Mouse (Mus musculus) midbrain, postnatal 0 days (tissue): Measurements from ENCODE around the gene Rrp1. TPM values are rescaled to one million over a fixed set of nuclear protein-coding genes. Genes with fewer than 3 reads are reported as not detected.

Source experiments
- ATAC-seq: fragments of 200-750 bp; cut with Nextera tagmentation; 2 replicates; pipeline ENCODE4 v1.8.0; 2017; ENCODE audit warnings: moderate number of reproducible peaks, mild to moderate bottlenecking, moderate TSS enrichment, moderate library complexity; ENCODE audit not compliant: low FRiP score
- DNase-seq: peaks from one replicate; pipeline ENCODE4 v3.0.0-alpha.2; 2015; ENCODE audit warnings: low spot score
- H3K27ac ChIP-seq: fragments of 300-500 bp; sonication (generic); 2 replicates; pipeline ENCODE4 v1.5.1; 2014; ENCODE audit warnings: low read depth, mild to moderate bottlenecking, low read length, mixed read lengths
- H3K27me3 ChIP-seq: fragments of 300-500 bp; sonication (generic); 2 replicates; pipeline ENCODE4 v1.6.1; 2014; ENCODE audit warnings: low read length, control low read depth, mixed read lengths; ENCODE audit not compliant: insufficient read depth
- H3K36me3 ChIP-seq: fragments of 300-500 bp; sonication (generic); 2 replicates; pipeline ENCODE4 v1.6.1; 2014; ENCODE audit warnings: low read length, control low read depth, mixed read lengths; ENCODE audit not compliant: insufficient read depth
- H3K4me1 ChIP-seq: fragments of 300-500 bp; sonication (generic); 2 replicates; pipeline ENCODE4 v1.6.1; 2014; ENCODE audit warnings: mild to moderate bottlenecking, control low read depth, antibody characterized with exemption, low read length, mixed read lengths; ENCODE audit not compliant: insufficient read depth
- H3K4me2 ChIP-seq: fragments of 300-500 bp; sonication (generic); 2 replicates; pipeline ENCODE4 v1.6.1; 2014; ENCODE audit warnings: low read depth, mild to moderate bottlenecking, low read length, mixed read lengths; ENCODE audit not compliant: poor library complexity, severe bottlenecking
- H3K4me3 ChIP-seq: fragments of 300-500 bp; sonication (generic); 2 replicates; pipeline ENCODE4 v1.5.1; 2014; ENCODE audit warnings: low read depth, mild to moderate bottlenecking, low read length, moderate library complexity
- H3K9ac ChIP-seq: fragments of 300-500 bp; sonication (generic); replicated peaks from 2 replicates; pipeline ENCODE4 v1.6.1; 2014; ENCODE audit warnings: mild to moderate bottlenecking, low read length, moderate library complexity, mixed read lengths; ENCODE audit not compliant: poor library complexity, severe bottlenecking
- H3K9me3 ChIP-seq: fragments of 300-500 bp; sonication (generic); 2 replicates; pipeline ENCODE4 v1.6.1; 2016; ENCODE audit warnings: low read length, control low read depth
- CTCF ChIP-seq: IDR thresholded peaks from 2 replicates; pipeline ENCODE4 v1.5.1; 2016; ENCODE audit warnings: antibody characterized with exemption, mild to moderate bottlenecking
- WGBS: fragments of 180-500 bp; shearing (Covaris S2); extraction: QIAGEN DNeasy Blood & Tissue Kit; methylation state at CpG from one replicate; pipeline ENCODE4 v1.1.7; 2014; 5-methylcytosine and 5-hydroxymethylcytosine counted together
- polyA plus RNA-seq: library from polyadenylated mRNA; unstranded; fragments of >200 nt; fragmentation: Nextera tagmentation; extraction: Ambion mirVana; gene quantifications from 2 replicates; pipeline ENCODE4 v1.2.1, GENCODE M21; 2015
- total RNA-seq: library from RNA; depleted of rRNA; stranded (reverse); fragments of >200 nt; gene quantifications from 2 replicates; pipeline ENCODE4 v1.2.3, GENCODE M21; 2014

Gene Rrp1
- total and polyA plus RNA-seq, 2 experiments from 2014 or later = 219 to 462 TPM

- no peaks in the 10 kb centered on the region for H3K36me3 ChIP-seq
- H3K27ac ChIP-seq = no peak overlapping the region
- no peak overlapping the region for H3K4me3 ChIP-seq
- H3K27me3 ChIP-seq = no peaks in the 10 kb centered on the region
- peaks cover 2% of the 10 kb centered on the region for H3K4me1 ChIP-seq
- no peak for TF ChIP-seq CTCF
- H3K4me2 ChIP-seq = no peak overlapping the region
- no peak for ATAC-seq
- H3K9ac ChIP-seq = no peak overlapping the region
- WGBS = 76% methylated on average over 1 of the region's 1 CpGs
- no peaks in the 10 kb centered on the region for H3K9me3 ChIP-seq
- DNase-seq = no peak
Observed at GRCm38 (mm10) chr10:78355931-78356593, 56.8 kb downstream of the Rrp1 start.

GRCm38 (mm10) chr10:78353196-78353595, 59.6 kb downstream of the Rrp1 start:
- Histone ChIP-seq H3K27ac (no peak overlapping the region), H3K4me2 (peak overlapping the region; percentile 87), H3K4me3 (no peak overlapping the region), H3K4me1 (peaks cover 9% of the 10 kb centered on the region), H3K36me3 (no peaks in the 10 kb centered on the region), H3K9me3 (no peaks in the 10 kb centered on the region), H3K27me3 (no peaks in the 10 kb centered on the region), H3K9ac (peak overlapping the region; percentile 98; the same call in 1 of the 2 replicates)
- DNase-seq (no peak), ATAC-seq (no peak)
- 66% methylated on average over 4 of the region's 4 CpGs for whole genome bisulfite sequencing
- TF ChIP-seq CTCF = no peak

- peaks cover 9% of the 10 kb centered on the region for H3K4me1 ChIP-seq
- H3K4me2 ChIP-seq = peak overlapping the region; percentile 87
- H3K36me3 ChIP-seq = no peaks in the 10 kb centered on the region
- peak; percentile 25; the same call in 1 of the 2 replicates for ATAC-seq
- peak overlapping the region; percentile 74 for H3K27ac ChIP-seq
- H3K9me3 ChIP-seq = no peaks in the 10 kb centered on the region
- no peak for TF ChIP-seq CTCF
- 22% methylated on average over 8 of the region's 8 CpGs for WGBS
- H3K27me3 ChIP-seq = no peaks in the 10 kb centered on the region
- H3K9ac ChIP-seq = peak overlapping the region; percentile 98
- peak overlapping the region; percentile 95 for H3K4me3 ChIP-seq
- no peak for DNase-seq
Observed at GRCm38 (mm10) chr10:78352666-78353030, 60.2 kb downstream of the Rrp1 start.

- Histone ChIP-seq H3K4me1 (peaks cover 9% of the 10 kb centered on the region), H3K27me3 (no peaks in the 10 kb centered on the region), H3K9me3 (no peaks in the 10 kb centered on the region), H3K27ac (peak within 1 kb of the TSS; percentile 74), H3K36me3 (no peaks in the 10 kb centered on the region), H3K4me3 (peak within 1 kb of the TSS; percentile 95), H3K4me2 (peak within 1 kb of the TSS; percentile 87), H3K9ac (peak within 1 kb of the TSS; percentile 98)
- no peak for TF ChIP-seq CTCF
- WGBS = under 1% methylated on average over 42 of the region's 113 CpGs
- ATAC-seq = peak; percentile 82
- DNase-seq = peak; percentile 61
Observed at GRCm38 (mm10) chr10:78351887-78352665, 60.8 kb downstream of the Rrp1 start, which contains the start of gene Agpat3. Gene Agpat3 (minus strand): TSS chr10:78352489.

GRCm38 (mm10) chr10:78351564-78351886, 61.3 kb downstream of the Rrp1 start:
- ATAC-seq (no peak), DNase-seq (no peak)
- no peaks in the 10 kb centered on the region for H3K9me3 ChIP-seq
- H3K4me2 ChIP-seq = peak overlapping the region; percentile 87
- peaks cover 9% of the 10 kb centered on the region for H3K4me1 ChIP-seq
- peak overlapping the region; percentile 74 for H3K27ac ChIP-seq
- no peaks in the 10 kb centered on the region for H3K36me3 ChIP-seq
- H3K4me3 ChIP-seq = peak overlapping the region; percentile 95
- WGBS = 2% methylated on average over 13 of the region's 13 CpGs
- no peaks in the 10 kb centered on the region for H3K27me3 ChIP-seq
- H3K9ac ChIP-seq = peak overlapping the region; percentile 98
- TF ChIP-seq CTCF = no peak
